Mouse (Mus musculus) ES-Bruce4 (cell line): ENCODE results near the gene Hypk.

ENCODE experiments used
- CTCF ChIP-seq: IDR thresholded peaks from one replicate; pipeline ENCODE4 v1.8.1; 2011; ENCODE audit warnings: low read depth, low read length
- EP300 ChIP-seq: IDR thresholded peaks from 2 replicates; pipeline ENCODE4 v1.6.1; 2011; ENCODE audit warnings: low read depth, low read length; ENCODE audit not compliant: insufficient read depth
- POLR2A ChIP-seq: IDR thresholded peaks from one replicate; pipeline ENCODE4 v1.8.1; 2011; ENCODE audit warnings: low read length; ENCODE audit not compliant: insufficient read depth

- TF ChIP-seq POLR2A (no peak), CTCF (no peak), EP300 (no peak)
Measured at GRCm38 (mm10) chr2:121452990-121453389, at the start of gene Hypk.
